Mouse (Mus musculus) gastrocnemius, adult 2 months (tissue): ENCODE results near the gene Itpkc. TPM values are rescaled to one million over a fixed set of nuclear protein-coding genes. Genes with fewer than 3 reads are reported as not detected.

ENCODE experiments used
- DNase-seq: peaks from one replicate; pipeline ENCODE4 v3.0.0; 2022
- H3K27ac ChIP-seq: fragments of 200-600 bp; 2 replicates; pipeline ENCODE4 v1.8.1; 2022; ENCODE audit warnings: mild to moderate bottlenecking
- H3K4me3 ChIP-seq: fragments of 200-600 bp; 2 replicates; pipeline ENCODE4 v1.8.1; 2022; ENCODE audit warnings: mild to moderate bottlenecking, moderate library complexity
- CTCF ChIP-seq: fragments of 200-600 bp; IDR thresholded peaks from 2 replicates; pipeline ENCODE4 v1.8.1; 2022; ENCODE audit warnings: antibody characterized with exemption, mild to moderate bottlenecking, moderate library complexity
- intact Hi-C: fragments of 180-260 bp; cut with DNase I; formaldehyde crosslinking; loops from one replicate; pipeline ENCODE4 v1.15.1; 2025
- total RNA-seq, 2 experiments: library from RNA; stranded (reverse); gene quantifications; 2 replicates each; pipeline ENCODE4 v1.2.3; 2021

The Itpkc gene
- total RNA-seq, 2 experiments from 2014 or later: 3.9 to 4.3 TPM

DNA sequence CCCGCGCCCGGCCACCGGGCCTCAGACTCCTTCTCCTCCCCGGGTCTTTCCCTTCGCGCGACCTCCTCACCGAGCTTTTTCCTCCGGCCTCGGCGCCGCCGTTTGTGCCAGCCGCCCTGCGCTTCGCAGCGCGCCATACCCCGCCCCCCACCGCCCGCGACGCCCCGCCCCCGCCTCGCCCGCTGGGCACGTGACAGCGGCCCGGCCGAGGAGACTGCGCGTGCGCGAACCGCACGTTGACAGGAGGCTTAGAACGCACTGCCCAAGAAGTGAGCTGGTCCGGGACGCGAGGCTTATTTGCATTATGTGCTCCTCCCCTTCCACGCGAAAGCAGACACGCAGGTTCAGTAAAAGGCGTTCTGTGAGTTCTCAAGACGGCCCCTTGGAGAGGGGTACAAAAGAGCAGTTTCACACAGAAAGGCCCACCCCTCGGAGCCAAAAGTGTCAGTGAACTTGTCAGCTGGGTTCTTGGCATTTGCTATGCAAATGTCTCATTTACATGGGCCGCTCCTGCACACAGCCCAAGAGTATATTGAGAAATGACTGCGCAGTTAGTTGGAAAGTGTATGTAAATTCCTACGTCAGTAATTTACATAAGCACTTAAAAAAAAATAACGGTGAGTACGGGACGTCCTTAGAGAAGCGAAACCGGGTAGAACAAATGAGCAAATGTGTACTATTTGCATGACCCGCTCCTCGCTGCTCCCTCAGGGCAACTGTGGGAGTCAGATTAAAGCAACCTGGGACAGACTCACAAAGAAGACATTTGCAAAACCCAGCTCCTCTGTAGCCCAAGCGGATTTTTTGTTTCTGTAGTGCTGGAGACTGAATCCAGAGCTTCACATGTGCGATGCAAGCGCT is 61.6 kb downstream of the Itpkc start, which contains the start of gene Egln2:
Egln2 (minus strand) TSS at position 189 of the 861 bp plus-strand sequence.
- intact Hi-C loops: no loop called here
- peak within 1 kb of the TSS; percentile 98 for H3K27ac ChIP-seq
- no peak for TF ChIP-seq CTCF
- H3K4me3 ChIP-seq: peak within 1 kb of the TSS; percentile 72
- peak; percentile 98 for DNase-seq

DNA sequence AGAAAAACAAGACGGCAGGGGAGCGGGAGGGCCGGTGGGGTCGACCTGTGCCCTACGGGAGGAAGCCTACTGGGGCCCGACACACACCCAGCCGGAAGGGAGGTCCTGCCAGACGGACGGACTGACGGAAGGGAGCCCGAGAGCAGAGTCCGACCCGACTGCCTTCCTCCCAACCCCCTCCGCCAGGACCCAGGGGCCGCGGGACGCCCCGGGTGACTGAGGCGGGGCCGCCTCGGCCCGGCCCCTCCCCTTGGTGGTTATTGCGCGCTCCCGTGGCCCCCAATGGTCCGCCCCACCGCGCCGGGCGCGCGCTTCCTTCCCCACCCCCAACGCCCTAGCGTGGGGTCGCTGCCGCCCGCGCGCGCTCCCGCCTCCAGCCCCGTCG is 62.2 kb downstream of the Itpkc start:
- TF ChIP-seq CTCF: no peak
- intact Hi-C loops: no loop called here
- Histone ChIP-seq H3K4me3 (peak overlapping the region; percentile 72), H3K27ac (peak overlapping the region; percentile 98)
- peak; percentile 96 for DNase-seq

DNA sequence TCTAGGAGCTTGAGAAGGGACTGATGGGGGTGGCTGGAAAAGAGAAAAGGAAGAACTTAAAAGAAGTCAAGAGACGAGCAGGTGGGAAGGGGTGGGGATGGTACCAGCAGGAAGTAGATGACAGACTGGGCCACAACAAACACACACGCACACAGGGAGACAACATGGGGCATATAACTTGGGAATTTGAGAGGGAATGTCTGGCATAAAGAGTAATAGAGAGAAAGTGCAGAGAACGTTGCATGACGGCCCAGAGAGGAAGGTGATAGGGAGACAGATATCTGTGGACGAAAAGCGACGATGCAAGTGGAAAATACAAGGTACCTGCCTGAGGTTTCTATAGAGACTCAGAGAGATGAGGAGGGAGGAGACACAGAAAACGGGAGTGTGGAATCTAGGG is 62.8 kb downstream of the Itpkc start:
- no peak for DNase-seq
- peak overlapping the region; percentile 72 for H3K4me3 ChIP-seq
- peak overlapping the region; percentile 98 for H3K27ac ChIP-seq
- TF ChIP-seq CTCF: no peak
- intact Hi-C loops: no loop called here

DNA sequence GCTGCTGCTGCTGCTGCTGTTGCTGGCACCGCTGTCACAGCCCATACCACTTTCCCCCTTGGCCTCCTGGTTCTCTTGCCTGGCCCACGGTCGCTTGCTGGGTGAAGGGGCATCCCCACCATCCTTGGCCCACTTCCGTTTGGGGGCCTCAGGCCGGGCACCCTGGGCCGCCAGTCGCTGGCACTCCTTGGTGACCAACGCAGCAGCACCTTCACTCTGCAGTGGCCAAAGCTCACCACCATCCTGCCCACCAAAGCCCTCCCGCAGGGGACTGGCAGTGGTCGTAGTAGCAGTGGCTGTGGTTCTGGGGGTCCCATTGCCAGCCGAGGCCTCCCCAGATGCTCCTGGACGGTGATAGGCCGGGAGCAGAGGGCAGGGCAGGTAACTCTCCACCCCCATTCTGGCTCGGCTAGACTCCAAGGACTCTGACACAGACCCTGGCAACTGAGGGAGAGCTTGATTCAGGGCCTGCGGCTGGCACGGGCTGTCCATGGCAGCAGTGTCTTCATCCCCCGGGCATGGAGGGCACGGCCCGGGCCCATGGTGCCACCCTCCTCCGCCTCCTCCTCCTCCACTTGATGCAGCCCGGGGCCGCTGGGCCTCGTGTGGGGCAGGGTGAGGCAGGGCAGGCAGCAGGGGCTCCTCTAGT is 63.3 kb downstream of the Itpkc start:
- intact Hi-C loops: no loop called here
- Histone ChIP-seq H3K4me3 (peak overlapping the region; percentile 72), H3K27ac (peak overlapping the region; percentile 98)
- DNase-seq: peak; percentile 87
- TF ChIP-seq CTCF: no peak

DNA sequence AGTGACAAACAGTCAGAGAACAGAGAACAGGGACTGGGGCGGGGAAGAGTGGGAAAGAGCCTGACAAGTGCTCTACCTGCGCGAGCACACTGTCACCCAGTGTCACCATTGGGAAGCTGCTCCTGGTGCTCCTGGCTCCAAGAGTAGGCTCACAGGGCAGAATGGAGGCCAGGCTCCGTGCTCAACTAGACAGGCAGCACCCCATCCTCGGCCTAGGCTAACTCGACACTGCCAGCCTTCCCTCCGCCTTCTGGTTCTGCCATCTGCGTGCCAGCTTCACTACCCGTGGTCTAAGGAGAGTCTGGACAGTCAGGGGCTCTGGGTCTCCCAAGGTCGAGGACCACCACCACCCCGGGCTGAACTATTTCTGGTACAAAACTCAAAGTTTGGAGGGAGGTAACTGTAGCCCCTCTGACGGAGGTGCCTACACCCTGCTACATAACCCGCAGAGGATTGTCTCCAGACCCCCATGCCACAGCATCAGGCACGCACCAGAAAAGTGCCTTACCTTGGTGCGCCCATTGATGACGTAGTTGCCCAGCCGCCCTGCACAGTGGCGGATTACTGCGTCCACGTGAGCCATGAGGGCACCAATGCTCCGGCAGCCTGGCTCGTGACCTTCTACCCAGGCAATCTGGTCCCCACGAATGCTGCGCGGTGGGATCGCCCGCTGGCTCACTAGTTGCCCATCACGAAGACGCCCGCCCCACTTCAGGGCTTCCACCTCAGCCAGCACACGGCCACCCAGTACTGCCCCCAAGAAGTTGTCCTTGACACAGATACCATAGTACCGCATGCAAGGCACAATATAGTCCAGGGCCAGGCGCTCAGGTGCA is 64.1 kb downstream of the Itpkc start:
- peak overlapping the region; percentile 72 for H3K4me3 ChIP-seq
- intact Hi-C loops: loop anchor here (5.0 kb wide), 2 partner anchors 33 to 93 kb away; partner anchors contain the start of genes BC024978, Numbl and Snrpa
- peak; percentile 58 for DNase-seq

DNA sequence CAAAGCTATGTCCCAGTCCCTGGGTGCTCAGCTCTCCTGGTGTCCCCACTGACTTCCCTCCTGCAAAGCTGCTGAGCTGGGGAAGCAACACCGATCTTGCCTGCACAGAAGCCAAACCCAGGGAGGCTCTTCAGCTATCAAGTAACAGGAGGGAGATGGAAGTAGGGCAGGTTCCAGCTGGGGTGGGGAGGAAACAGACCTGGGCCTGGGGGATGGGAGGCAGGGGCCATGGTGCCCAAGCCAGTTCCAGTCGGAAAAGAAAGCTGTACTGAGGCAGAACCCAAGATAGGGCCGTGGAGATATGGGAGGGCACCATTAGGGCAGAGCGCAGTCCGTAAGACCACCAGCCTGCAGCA is 65.0 kb downstream of the Itpkc start:
- Histone ChIP-seq H3K4me3 (peak overlapping the region; percentile 72), H3K27ac (peak overlapping the region; percentile 98)
- no peak for TF ChIP-seq CTCF
- intact Hi-C loops: loop anchor here (5.0 kb wide), 2 partner anchors 34 to 94 kb away; partner anchors contain the start of genes BC024978, Numbl and Snrpa
- DNase-seq: peak; percentile 83

More for the DNA sequence above, 64.1 kb downstream of the Itpkc start:
- TF ChIP-seq CTCF: no peak
- H3K27ac ChIP-seq: peak overlapping the region; percentile 98

DNA sequence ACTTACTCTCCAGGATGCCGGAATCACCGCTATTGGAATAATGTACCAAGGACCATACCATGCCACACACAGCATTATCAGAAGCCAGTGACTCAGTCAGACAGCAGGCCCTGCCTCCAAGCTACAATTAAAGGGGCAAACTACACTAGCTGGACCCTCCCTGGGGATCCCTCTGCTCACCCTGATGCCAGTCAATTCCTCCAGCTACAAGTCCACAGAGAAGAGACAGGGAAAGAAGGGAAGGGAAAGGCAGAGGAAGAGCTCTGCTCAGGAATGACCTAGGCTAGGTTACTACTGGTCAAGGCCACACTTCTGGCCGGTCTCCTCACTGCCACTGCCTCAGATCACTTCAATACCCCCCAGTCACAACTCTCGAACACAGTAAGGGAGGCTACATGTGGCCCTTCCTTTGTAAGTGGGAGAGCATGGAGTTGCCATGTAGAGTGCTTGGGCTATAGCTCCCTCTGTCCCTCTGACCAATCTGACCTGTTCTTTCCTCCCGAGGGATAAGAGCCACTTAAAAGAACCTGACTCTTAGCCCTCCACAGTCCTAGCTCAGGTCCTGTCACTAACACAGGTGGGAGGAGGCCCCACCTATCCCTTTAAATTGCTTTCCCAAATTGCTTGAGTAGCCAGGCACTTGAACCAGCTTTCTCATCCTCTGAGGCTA is 65.5 kb downstream of the Itpkc start:
- intact Hi-C loops: loop anchor here (5.0 kb wide), 2 partner anchors 34 to 94 kb away; partner anchors contain the start of genes BC024978, Numbl and Snrpa
- H3K4me3 ChIP-seq: peak overlapping the region; percentile 72
- no peak for TF ChIP-seq CTCF
- peak overlapping the region; percentile 98 for H3K27ac ChIP-seq
- no peak for DNase-seq

DNA sequence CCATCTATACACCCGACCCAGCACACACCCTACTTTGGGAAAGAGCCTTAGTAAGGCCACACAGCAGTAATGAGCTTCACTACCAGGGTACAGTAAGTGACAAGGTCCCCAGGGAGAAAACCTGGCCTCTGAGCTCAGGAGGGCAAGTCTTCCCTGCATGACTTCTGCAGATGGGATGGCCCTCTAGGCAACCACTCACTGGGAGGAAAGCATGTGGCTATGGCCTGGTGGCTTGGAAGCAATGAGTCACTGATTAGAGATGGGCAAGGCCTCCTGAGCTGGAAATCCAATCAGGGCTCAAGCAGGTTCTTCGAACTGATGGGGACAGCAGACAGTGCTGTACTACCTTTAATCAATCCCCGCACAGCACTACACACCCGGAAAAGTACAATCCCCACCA is 66.7 kb downstream of the Itpkc start:
- no peak for DNase-seq
- no peak for TF ChIP-seq CTCF
- Histone ChIP-seq H3K27ac (peak overlapping the region; percentile 98), H3K4me3 (peak overlapping the region; percentile 72)
- intact Hi-C loops: loop anchor here (5.0 kb wide), 2 partner anchors 36 to 96 kb away; partner anchors contain the start of genes BC024978, Numbl and Snrpa

DNA sequence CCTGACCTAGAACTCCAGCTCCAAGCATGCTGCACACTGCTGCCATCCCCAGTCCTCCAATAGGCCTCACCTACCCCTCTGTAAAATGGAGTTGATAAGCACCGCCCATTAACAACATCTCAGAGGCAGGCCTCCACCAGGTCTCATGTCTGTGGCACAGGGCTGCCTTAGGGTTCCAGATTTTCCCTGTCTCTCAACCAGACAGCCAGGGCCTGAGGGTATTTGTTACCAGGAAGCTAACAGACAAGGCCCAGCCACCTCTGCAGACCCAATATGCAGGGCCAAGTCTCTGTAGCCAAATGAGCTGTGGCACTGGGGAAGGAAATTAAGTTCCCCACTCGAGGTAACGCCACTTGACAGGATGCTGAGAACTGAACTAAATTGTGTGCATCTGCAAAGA is 67.5 kb downstream of the Itpkc start:
- intact Hi-C loops: loop anchor here (5.0 kb wide), 2 partner anchors 36 to 96 kb away; partner anchors contain the start of genes BC024978, Numbl and Snrpa
- H3K27ac ChIP-seq: peak overlapping the region; percentile 98
- peak overlapping the region; percentile 72 for H3K4me3 ChIP-seq
- no peak for TF ChIP-seq CTCF
- no peak for DNase-seq

DNA sequence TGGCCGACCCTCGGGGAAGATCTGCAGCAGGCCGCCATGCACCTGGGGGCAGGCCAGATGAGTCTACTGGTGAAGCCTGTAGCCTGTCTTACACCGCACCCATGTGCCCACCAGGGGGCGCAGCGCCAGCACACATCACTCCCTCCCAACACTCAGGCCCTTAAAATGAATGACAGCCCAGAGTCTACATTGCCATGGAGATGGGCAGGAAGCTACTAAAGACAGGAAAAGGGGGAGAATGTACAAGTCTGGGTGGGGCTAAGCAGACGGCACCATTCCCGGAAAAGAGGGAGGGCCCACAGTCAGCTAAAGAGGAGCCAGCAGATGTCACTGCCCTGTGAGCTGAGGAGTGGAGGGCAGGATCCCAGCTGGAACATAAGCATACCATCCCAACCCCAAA is 68.6 kb downstream of the Itpkc start:
- H3K4me3 ChIP-seq: peak overlapping the region; percentile 38
- intact Hi-C loops: loop anchor here (2.0 to 5.0 kb wide), 5 partner anchors 27 to 117 kb away; partner anchors contain the start of genes BC024978, Coq8b, Numbl and Snrpa
- TF ChIP-seq CTCF: peak; percentile 98
- peak; percentile 90 for DNase-seq
- H3K27ac ChIP-seq: peak overlapping the region; percentile 98

DNA sequence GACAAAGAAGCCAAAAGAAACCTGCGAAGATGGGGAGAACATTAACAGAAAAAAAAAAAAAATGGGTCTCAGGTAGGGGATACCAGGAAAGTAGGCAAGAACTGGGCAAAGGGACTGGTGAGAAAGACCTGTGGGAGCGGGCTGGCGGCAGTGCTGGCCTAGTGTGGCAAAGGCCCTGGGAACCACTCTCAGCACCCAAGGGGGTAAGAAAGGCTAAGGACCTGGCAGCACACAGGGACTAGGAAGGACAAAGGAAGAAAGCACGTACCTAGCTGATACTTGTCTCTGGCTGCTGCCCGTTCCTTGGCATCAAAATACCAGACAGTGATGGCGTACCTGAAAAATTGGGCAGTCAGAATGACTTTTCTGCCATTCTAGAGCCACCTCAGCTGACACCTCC is 69.2 kb downstream of the Itpkc start:
- no peak for DNase-seq
- Histone ChIP-seq H3K4me3 (no peak overlapping the region), H3K27ac (peak overlapping the region; percentile 6; the same call in 1 of the 2 replicates)
- intact Hi-C loops: loop anchor here (2.0 kb wide), 3 partner anchors 26 to 118 kb away; partner anchors contain the start of gene Coq8b
- no peak for TF ChIP-seq CTCF
